Mouse (Mus musculus): ENCODE results near the gene Emc3. TPM values are rescaled to one million over a fixed set of nuclear protein-coding genes. Genes with fewer than 3 reads are reported as not detected.
A peak's percentile ranks its signal among the peaks of the same experiment; 100 is the strongest.

Gene Emc3
- total RNA-seq, 2 experiments from 2014 or later = 56.0 to 61.9 TPM

GRCm38 (mm10) chr6:113469021-113469420, 62.4 kb downstream of the Emc3 start:
- DNase-seq = peak; percentile 65 to 80
- intact Hi-C loops (cut with DNase I) = loop anchor here (5.0 kb wide), 2 partner anchors 82 to 137 kb away; partner anchors contain the start of gene Ttll3

DNA sequence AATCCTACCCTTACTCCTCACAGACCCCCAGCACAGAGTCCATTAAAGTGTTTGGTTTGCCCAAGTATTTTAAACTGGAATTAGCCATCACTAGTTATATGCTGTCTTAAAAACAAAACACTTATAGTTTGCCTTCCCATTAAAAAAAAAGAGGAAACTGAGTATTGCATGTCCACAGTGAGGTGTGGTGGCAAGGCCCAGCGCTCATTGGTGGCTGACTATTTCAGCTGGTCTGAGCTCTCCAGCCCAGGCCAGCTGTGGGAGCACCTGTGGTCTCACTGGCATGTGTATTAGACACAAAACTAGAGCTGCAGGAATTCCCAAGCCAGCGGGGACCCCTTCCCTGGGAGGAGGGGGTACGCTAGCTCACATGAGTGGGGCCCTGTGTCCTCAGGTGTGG, 62.9 kb downstream of the Emc3 start:
- intact Hi-C loops (cut with DNase I) = loop anchor here (5.0 kb wide), 2 partner anchors 81 to 136 kb away; partner anchors contain the start of gene Ttll3

DNA sequence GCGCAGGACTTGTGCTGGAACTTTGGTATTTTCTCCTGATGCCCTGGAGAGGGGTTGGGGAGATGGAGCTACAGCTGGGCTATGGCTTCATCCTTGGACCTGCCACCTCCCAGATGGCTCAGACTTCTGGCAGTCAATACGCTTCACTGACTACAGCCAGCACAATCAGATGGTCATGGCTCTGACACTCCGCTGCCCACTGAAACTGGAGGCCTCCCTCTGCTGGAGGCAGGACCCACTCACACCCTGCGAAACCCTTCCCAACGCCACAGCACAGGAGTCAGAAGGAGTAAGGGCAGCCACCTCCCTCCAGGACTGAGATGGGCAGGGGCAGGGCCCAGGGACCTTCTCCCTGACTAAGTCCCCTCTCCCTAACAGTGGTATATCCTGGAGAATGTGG, 65.8 kb downstream of the Emc3 start:
- DNase-seq = no peak
- intact Hi-C loops (cut with DNase I) = loop anchor here (2.0 to 5.0 kb wide), 3 partner anchors 23 to 133 kb away; partner anchors contain the start of genes Jagn1 and Ttll3

More for the DNA sequence above, 62.9 kb downstream of the Emc3 start:
- no peak for DNase-seq

Small RNA genes lying within 50 kb of the gene (microRNA-seq; reads per million reads assigned to microRNA genes)
- gene Gm23365 = 0 reads per million in 2 experiments

Other genes starting within 250 kb of the Emc3 start
- gene Cpne9, start 249.3 kb downstream of the Emc3 start, total RNA-seq (2021) = under 1 TPM; 0.05 to 0.29 TPM
- gene Brpf1, start 224.5 kb downstream of the Emc3 start, total RNA-seq (2021) = 10 to 100 TPM; 18.0 to 18.1 TPM
- 1 to 10 TPM; 6.5 to 7.4 TPM for gene Ogg1, start 204.7 kb downstream of the Emc3 start, total RNA-seq (2021)
- gene Camk1, start 187.7 kb downstream of the Emc3 start, total RNA-seq (2021) = 10 to 100 TPM; 66.9 to 71.2 TPM
- 10 to 100 TPM; 19.7 to 22.2 TPM for gene Tada3, start 153.8 kb downstream of the Emc3 start, total RNA-seq (2021)
- 10 to 100 TPM; 78.0 to 99.5 TPM for gene Arpc4, start 153.5 kb downstream of the Emc3 start, total RNA-seq (2021)
- 1 to 10 TPM; 1.8 to 2.1 TPM for gene Ttll3, start 142.4 kb downstream of the Emc3 start, total RNA-seq (2021)
- gene Rpusd3, start 112.3 kb downstream of the Emc3 start, total RNA-seq (2021) = 10 to 100 TPM in 1 of 2 experiments, 1 to 10 TPM in 1; 10.0 to 12.2 TPM
- 10 to 100 TPM in 1 of 2 experiments, 1 to 10 TPM in 1; 4.4 to 17.1 TPM for gene Cidec, start 95.9 kb downstream of the Emc3 start, total RNA-seq (2021)
- gene Jagn1, start 89.1 kb downstream of the Emc3 start, total RNA-seq (2021) = 10 to 100 TPM; 24.0 to 24.5 TPM
- 1 to 10 TPM; 1.2 to 1.5 TPM for gene Il17re, start 73.2 kb downstream of the Emc3 start, total RNA-seq (2021)
- gene Il17rc, start 60.2 kb downstream of the Emc3 start, total RNA-seq (2021) = 1 to 10 TPM; 8.7 to 8.9 TPM
- 10 to 100 TPM; 42.1 to 45.2 TPM for gene Creld1, start 48.4 kb downstream of the Emc3 start, total RNA-seq (2021)
- not detected for gene Prrt3, start 29.7 kb downstream of the Emc3 start, total RNA-seq (2021)
- gene Fancd2, start within 50 bp of the Emc3 start, total RNA-seq (2021) = 1 to 10 TPM; 1.2 TPM
- not detected for gene Fancd2os, start 69.1 kb upstream of the Emc3 start, total RNA-seq (2021)
- 10 to 100 TPM; 76.1 to 80.0 TPM for gene Brk1, start 73.1 kb upstream of the Emc3 start, total RNA-seq (2021)
- gene Vhl, start 92.3 kb upstream of the Emc3 start, total RNA-seq (2021) = 10 to 100 TPM; 10.0 to 12.0 TPM
- gene Irak2, start 106.8 kb upstream of the Emc3 start, total RNA-seq (2021) = 10 to 100 TPM; 12.3 to 14.1 TPM
- 10 to 100 TPM; 60.0 to 63.2 TPM for gene Tatdn2, start 165.4 kb upstream of the Emc3 start, total RNA-seq (2021)
- under 1 TPM in 1 of 2 experiments, not detected in 1; 0.53 TPM for gene Ghrl, start 188.2 kb upstream of the Emc3 start, total RNA-seq (2021)
- gene Sec13, start 209.1 kb upstream of the Emc3 start, total RNA-seq (2021) = 10 to 100 TPM; 74.7 to 79.9 TPM

Data from heart, postnatal 14 days (tissue).